Mouse (Mus musculus): Measurements from ENCODE around the gene Rdh1.

- TF ChIP-seq CTCF (IDR thresholded peaks at IDR 0.05; ENCODE audit: low read depth) (no peak), EP300 (IDR thresholded peaks at IDR 0.05; ENCODE audit: low read depth) (no peak)
These were observed 13.6 kb upstream of the Rdh1 start for GRCm38 (mm10) chr10:127745886-127746285.

Data from heart, postnatal 0 days (tissue).